Comparison of ENCODE assay signal across 8 mouse cellular contexts in genomic region chr10:7390239-7391091, GRCm38 (mm10).
DNase-seq lines count a peak whose midpoint lies in the region; ATAC-seq and TF ChIP-seq lines count a peak whose summit lies in the region.

No protein-coding gene starts in this region.

- WGBS in forebrain, embryonic 12.5 days = 8% methylated on average over 49 of the region's 49 CpGs
- 8% methylated on average over 49 of the region's 49 CpGs for WGBS in intestine, embryonic 14.5 days
- WGBS in liver, embryonic 15.5 days (ENCODE audit: insufficient replicate concordance) = 6% methylated on average over 49 of the region's 49 CpGs
- WGBS in neural tube, embryonic 12.5 days = 7% methylated on average over 48 of the region's 49 CpGs

- H3K36me3 ChIP-seq in forebrain, embryonic 12.5 days (replicated peaks) = no peaks in the 10 kb centered on the region
- H3K36me3 ChIP-seq in intestine, embryonic 14.5 days (ENCODE audit: control insufficient read depth, insufficient read depth, low read length) = no peaks in the 10 kb centered on the region
- H3K36me3 ChIP-seq in liver, embryonic 15.5 days (replicated peaks) = no peaks in the 10 kb centered on the region
- H3K36me3 ChIP-seq in neural tube, embryonic 12.5 days = no peaks in the 10 kb centered on the region

- H3K4me2 ChIP-seq in forebrain, embryonic 12.5 days = peak overlapping the region; percentile 98
- peak overlapping the region; percentile 99 for H3K4me2 ChIP-seq in intestine, embryonic 14.5 days (ENCODE audit: low read length)
- peak overlapping the region; percentile 74 for H3K4me2 ChIP-seq in liver, embryonic 15.5 days
- H3K4me2 ChIP-seq in neural tube, embryonic 12.5 days (replicated peaks) = peak overlapping the region; percentile 88

- no peak for TF ChIP-seq POLR2A in bone marrow macrophage, adult 2 months (IDR thresholded peaks at IDR 0.05; ENCODE audit: borderline replicate concordance, low read depth, low read length)

- no peak overlapping the region for H3K27ac ChIP-seq in bone marrow macrophage, adult 2 months (ENCODE audit: insufficient read depth, low read depth, low read length)
- no peak overlapping the region for H3K27ac ChIP-seq in forebrain, embryonic 12.5 days
- H3K27ac ChIP-seq in intestine, embryonic 14.5 days (ENCODE audit: low read depth) = no peak overlapping the region
- H3K27ac ChIP-seq in liver, embryonic 15.5 days (replicated peaks) = no peak overlapping the region
- no peak overlapping the region for H3K27ac ChIP-seq in neural tube, embryonic 12.5 days

- no peaks in the 10 kb centered on the region for H3K9me3 ChIP-seq in forebrain, embryonic 12.5 days
- H3K9me3 ChIP-seq in intestine, embryonic 14.5 days (ENCODE audit: control insufficient read depth, low read length) = no peaks in the 10 kb centered on the region
- no peaks in the 10 kb centered on the region for H3K9me3 ChIP-seq in liver, embryonic 15.5 days (replicated peaks)
- no peaks in the 10 kb centered on the region for H3K9me3 ChIP-seq in neural tube, embryonic 12.5 days

- H3K4me3 ChIP-seq in bone marrow macrophage, adult 2 months (ENCODE audit: insufficient read depth, low read length) = peak overlapping the region; percentile 70
- H3K4me3 ChIP-seq in forebrain, embryonic 12.5 days (replicated peaks) = peak overlapping the region; percentile 59
- peak overlapping the region; percentile 62 for H3K4me3 ChIP-seq in intestine, embryonic 14.5 days (ENCODE audit: low read depth, low read length)
- peak overlapping the region; percentile 53 for H3K4me3 ChIP-seq in liver, embryonic 15.5 days (replicated peaks)
- peak overlapping the region; percentile 45 for H3K4me3 ChIP-seq in neural tube, embryonic 12.5 days

- no peak for TF ChIP-seq CTCF in bone marrow macrophage, adult 2 months (IDR thresholded peaks at IDR 0.05; ENCODE audit: low read depth, low read length)

- H3K27me3 ChIP-seq in forebrain, embryonic 12.5 days = peaks cover 43% of the 10 kb centered on the region
- H3K27me3 ChIP-seq in intestine, embryonic 14.5 days (replicated peaks; ENCODE audit: control insufficient read depth, insufficient read depth, low read length) = peaks cover 25% of the 10 kb centered on the region
- peaks cover 48% of the 10 kb centered on the region for H3K27me3 ChIP-seq in liver, embryonic 15.5 days
- peaks cover 41% of the 10 kb centered on the region for H3K27me3 ChIP-seq in neural tube, embryonic 12.5 days (replicated peaks)

- ATAC-seq in forebrain, embryonic 12.5 days (ENCODE audit: low FRiP score) = peak; percentile 66
- ATAC-seq in intestine, embryonic 14.5 days (replicated peaks; ENCODE audit: low FRiP score, low TSS enrichment, low read depth) = peak; percentile 56; the same call in 1 of the 2 replicates
- no peak for ATAC-seq in liver, embryonic 15.5 days (ENCODE audit: insufficient read depth)
- peak; percentile 37 for ATAC-seq in neural tube, embryonic 12.5 days (ENCODE audit: low FRiP score, low read depth)

- H3K4me1 ChIP-seq in bone marrow macrophage, adult 2 months (ENCODE audit: control insufficient read depth, insufficient read depth, low read length) = no peaks in the 10 kb centered on the region
- peaks cover 27% of the 10 kb centered on the region for H3K4me1 ChIP-seq in forebrain, embryonic 12.5 days
- H3K4me1 ChIP-seq in intestine, embryonic 14.5 days (replicated peaks; ENCODE audit: control insufficient read depth, insufficient read depth, low read length) = peaks cover 5% of the 10 kb centered on the region; the same call in 1 of the 2 replicates
- H3K4me1 ChIP-seq in liver, embryonic 15.5 days (replicated peaks) = peaks cover 2% of the 10 kb centered on the region; the same call in 1 of the 2 replicates
- peaks cover 25% of the 10 kb centered on the region for H3K4me1 ChIP-seq in neural tube, embryonic 12.5 days

- peak overlapping the region; percentile 45 for H3K9ac ChIP-seq in forebrain, embryonic 12.5 days
- peak overlapping the region; percentile 37 for H3K9ac ChIP-seq in intestine, embryonic 14.5 days (ENCODE audit: low read length)
- H3K9ac ChIP-seq in liver, embryonic 15.5 days = no peak overlapping the region
- peak overlapping the region; percentile 44 for H3K9ac ChIP-seq in neural tube, embryonic 12.5 days

- peak; percentile 19 to 25 for DNase-seq in layer of hippocampus, postnatal 10 days (ENCODE audit: low spot score in 2 of 2)
- DNase-seq in layer of hippocampus, adult 9-10 months (ENCODE audit: low spot score) = no peak
- DNase-seq in intestine, embryonic 14.5 days (ENCODE audit: low spot score) = peak; percentile 79
- no peak for DNase-seq in layer of hippocampus, postnatal 25 days (ENCODE audit: extremely low spot score in 1 of 2, low spot score in 1 of 2)

Comparison
In these comparisons a context has a peak if more than half of its experiments do, and no peak if none do; other contexts are left out.
1. DNase-seq: peak in layer of hippocampus, postnatal 10 days (2 of 2) and intestine, embryonic 14.5 days (single experiment); none in layer of hippocampus, adult 9-10 months (single experiment) and layer of hippocampus, postnatal 25 days (0 of 2).
2. Peak in every context shown above with its lines, with median percentiles within 50 percentile points of each other: H3K4me3 ChIP-seq and H3K4me2 ChIP-seq.